ENCODE assay signal across 29 mouse cellular contexts in genomic region chr2:118764875-118765274, GRCm38 (mm10). TPM values are rescaled to one million over a fixed set of nuclear protein-coding genes. Genes with fewer than 3 reads are reported as not detected.
"Had no signal": no experiment of that assay in that cellular context is flagged by ENCODE, and none has a peak within 500 bp of the region (broad histone marks: within the 10 kb centered on the region; RNA-seq: fewer than 3 reads in every experiment).

No protein-coding gene starts in this region.

- H3K27me3 ChIP-seq: intestine, embryonic 15.5 days had no signal

- H3K4me3 ChIP-seq: hindbrain, embryonic 10.5 days; hindbrain, embryonic 12.5 days; intestine, embryonic 15.5 days; layer of hippocampus, adult 2 months; left cerebral cortex, adult 2 months; limb, embryonic 10.5 days; limb, embryonic 12.5 days; liver, embryonic 13.5 days had no signal

- ATAC-seq: hindbrain, embryonic 16.5 days; inflammation-experienced regulatory T-cells, adult 6 months had no signal

- DNase-seq: gastrocnemius, postnatal 25 days had no signal

- H3K9me3 ChIP-seq: hindbrain, embryonic 10.5 days; hindbrain, embryonic 12.5 days; intestine, embryonic 15.5 days; limb, embryonic 10.5 days; limb, embryonic 12.5 days; liver, embryonic 13.5 days had no signal

- H3K9ac ChIP-seq: hindbrain, embryonic 12.5 days; hindbrain, embryonic 14.5 days; intestine, embryonic 15.5 days; limb, embryonic 12.5 days; liver, embryonic 13.5 days had no signal

- H3K36me3 ChIP-seq: hindbrain, embryonic 10.5 days; hindbrain, embryonic 12.5 days; intestine, embryonic 15.5 days; limb, embryonic 12.5 days; liver, embryonic 13.5 days had no signal

- H3K4me2 ChIP-seq: hindbrain, embryonic 12.5 days; hindbrain, embryonic 14.5 days; intestine, embryonic 15.5 days had no signal

- H3K27ac ChIP-seq: hindbrain, embryonic 12.5 days; hindbrain, embryonic 14.5 days; intestine, embryonic 15.5 days; left cerebral cortex, adult 2 months; limb, embryonic 10.5 days; limb, embryonic 12.5 days; liver, embryonic 13.5 days had no signal

RNA-seq across cellular contexts. Expression of gene Phgr1, which starts 7.7 kb away (rescaled TPM):
- total RNA-seq: gastrocnemius, adult 18-20 months; gastrocnemius, adult 8-10 months; gastrocnemius, postnatal 25 days; gastrocnemius, postnatal 4 days; granulocyte monocyte progenitor cell, adult 5-6 weeks; heart, postnatal 10 days; heart, postnatal 25 days; heart, postnatal 4 days; layer of hippocampus, adult 2 months; layer of hippocampus, postnatal 10 days; layer of hippocampus, postnatal 25 days; left cerebral cortex, adult 2 months; left cerebral cortex, postnatal 14 days; left cerebral cortex, postnatal 36 days had no signal
- polyA plus RNA-seq: heart, embryonic 11.5 days; heart, embryonic 14.5 days; hindbrain, embryonic 10.5 days; hindbrain, embryonic 12.5 days; hindbrain, embryonic 14.5 days; hindbrain, embryonic 16.5 days; inflammation-experienced regulatory T-cells, adult 6 months; kidney, embryonic 14.5 days; kidney, embryonic 16.5 days; limb, embryonic 10.5 days; limb, embryonic 12.5 days; limb, embryonic 14.5 days; liver, embryonic 11.5 days; liver, embryonic 13.5 days had no signal

RNA-seq across cellular contexts. Expression of gene Disp2, which starts 14.6 kb away (rescaled TPM):
- total RNA-seq: gastrocnemius, postnatal 25 days; granulocyte monocyte progenitor cell, adult 5-6 weeks had no signal
- polyA plus RNA-seq: inflammation-experienced regulatory T-cells, adult 6 months had no signal
